Mouse (Mus musculus): Measurements from ENCODE around the gene Olfr694. TPM values are rescaled to one million over a fixed set of nuclear protein-coding genes. Genes with fewer than 3 reads are reported as not detected.

The Olfr694 gene
- polyA plus RNA-seq, 1 experiment from 2014 or later, result not detected

Other genes starting within 250 kb of the Olfr694 start
- gene Olfr693, start 11.2 kb downstream of the Olfr694 start, polyA plus RNA-seq (2014; fragmentation: Nextera tagmentation; extraction: Ambion mirVana), result not detected in 2 replicates
- not detected in 2 replicates for gene Olfr695, start 24.6 kb upstream of the Olfr694 start, polyA plus RNA-seq (2014; fragmentation: Nextera tagmentation; extraction: Ambion mirVana)
- gene Olfr697, start 50.6 kb upstream of the Olfr694 start, polyA plus RNA-seq (2014; fragmentation: Nextera tagmentation; extraction: Ambion mirVana), result not detected in 2 replicates
- gene Olfr698, start 63.6 kb upstream of the Olfr694 start, polyA plus RNA-seq (2014; fragmentation: Nextera tagmentation; extraction: Ambion mirVana), result not detected in 2 replicates
- gene Olfr699, start 101.4 kb upstream of the Olfr694 start, polyA plus RNA-seq (2014; fragmentation: Nextera tagmentation; extraction: Ambion mirVana), result not detected in 2 replicates
- gene Olfr700, start 117.0 kb upstream of the Olfr694 start, polyA plus RNA-seq (2014; fragmentation: Nextera tagmentation; extraction: Ambion mirVana), result not detected in 2 replicates
- not detected in 2 replicates for gene Olfr701, start 122.3 kb upstream of the Olfr694 start, polyA plus RNA-seq (2014; fragmentation: Nextera tagmentation; extraction: Ambion mirVana)
- gene Olfr702, start 142.1 kb upstream of the Olfr694 start, polyA plus RNA-seq (2014; fragmentation: Nextera tagmentation; extraction: Ambion mirVana), result not detected in 2 replicates
- not detected in 2 replicates for gene Olfr703, start 151.5 kb upstream of the Olfr694 start, polyA plus RNA-seq (2014; fragmentation: Nextera tagmentation; extraction: Ambion mirVana)
- gene Olfr704, start 171.4 kb upstream of the Olfr694 start, polyA plus RNA-seq (2014; fragmentation: Nextera tagmentation; extraction: Ambion mirVana), result not detected in 2 replicates
- gene Olfr705, start 185.1 kb upstream of the Olfr694 start, polyA plus RNA-seq (2014; fragmentation: Nextera tagmentation; extraction: Ambion mirVana), result not detected in 2 replicates
- not detected in 2 replicates for gene Olfr706, start 196.3 kb upstream of the Olfr694 start, polyA plus RNA-seq (2014; fragmentation: Nextera tagmentation; extraction: Ambion mirVana)
- not detected in 2 replicates for gene Olfr707, start 209.4 kb upstream of the Olfr694 start, polyA plus RNA-seq (2014; fragmentation: Nextera tagmentation; extraction: Ambion mirVana)
- not detected in 2 replicates for gene Olfr1532-ps1, start 216.2 kb upstream of the Olfr694 start, polyA plus RNA-seq (2014; fragmentation: Nextera tagmentation; extraction: Ambion mirVana)
- not detected in 2 replicates for gene Olfr709-ps1, start 240.4 kb upstream of the Olfr694 start, polyA plus RNA-seq (2014; fragmentation: Nextera tagmentation; extraction: Ambion mirVana)

Data from hindbrain, embryonic 11.5 days (tissue).